28 mouse cellular contexts compared by ENCODE assay signal in the genomic region with DNA sequence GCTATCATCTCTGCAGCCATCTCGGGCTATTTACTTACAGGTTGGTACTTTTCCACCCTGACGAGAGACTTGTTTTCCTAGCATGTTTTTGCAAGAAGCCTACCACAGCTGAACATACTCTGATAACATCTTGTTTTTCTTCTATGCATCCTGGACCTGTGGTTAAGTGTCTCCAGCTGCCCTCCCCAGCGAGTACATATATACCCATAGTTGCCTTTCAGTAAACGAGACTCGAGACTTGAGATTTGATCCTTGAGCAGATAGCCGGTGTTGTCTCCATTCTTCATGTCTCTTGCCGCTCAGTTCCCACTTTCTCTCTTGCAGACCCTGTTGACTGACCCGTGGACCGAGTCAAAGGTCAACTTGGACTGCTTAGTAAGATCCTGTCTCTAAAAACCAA. TPM values are rescaled to one million over a fixed set of nuclear protein-coding genes. Genes with fewer than 3 reads are reported as not detected.
"Had no signal": no experiment of that assay in that cellular context is flagged by ENCODE, and none has a peak within 500 bp of the region (broad histone marks: within the 10 kb centered on the region; RNA-seq: fewer than 3 reads in every experiment).

No protein-coding gene starts in this region.

- DNase-seq: kidney, adult 2 months; kidney, postnatal 25 days; layer of hippocampus, postnatal 36 days; liver, embryonic 13.5 days; lung, adult 2 months; lung, postnatal 14 days; lung, postnatal 4 days; retina, postnatal 1 day; right cerebral cortex, postnatal 25 days; spleen, adult 18-20 months; thymus, adult 18-20 months; thymus, postnatal 36 days had no signal

- H3K4me1 ChIP-seq: midbrain, embryonic 12.5 days; midbrain, embryonic 15.5 days; neural tube, embryonic 12.5 days; stomach, embryonic 15.5 days had no signal

- ATAC-seq: intestine, postnatal 0 days; midbrain, embryonic 15.5 days had no signal

- H3K4me3 ChIP-seq: layer of hippocampus, adult 2 months; left cerebral cortex, adult 2 months; liver, embryonic 13.5 days; midbrain, embryonic 12.5 days; midbrain, embryonic 15.5 days; myocyte; neural tube, embryonic 12.5 days; stomach, embryonic 15.5 days had no signal

- H3K27ac ChIP-seq: kidney, postnatal 0 days; layer of hippocampus, adult 2 months; left cerebral cortex, adult 2 months; liver, embryonic 13.5 days; midbrain, embryonic 12.5 days; midbrain, embryonic 15.5 days; neural tube, embryonic 12.5 days; stomach, embryonic 15.5 days had no signal

- H3K27me3 ChIP-seq: midbrain, embryonic 15.5 days; neural tube, embryonic 12.5 days; stomach, embryonic 15.5 days had no signal

- H3K9me3 ChIP-seq: liver, embryonic 13.5 days; midbrain, embryonic 12.5 days; midbrain, embryonic 15.5 days; neural tube, embryonic 12.5 days; stomach, embryonic 15.5 days had no signal

- H3K36me3 ChIP-seq: liver, embryonic 13.5 days; midbrain, embryonic 12.5 days; midbrain, embryonic 15.5 days; neural tube, embryonic 12.5 days; stomach, embryonic 15.5 days had no signal

RNA-seq across cellular contexts. Expression of a gene that starts 42.4 kb away (rescaled TPM):
- total RNA-seq: layer of hippocampus, adult 2 months; layer of hippocampus, postnatal 10 days; layer of hippocampus, postnatal 36 days; left cerebral cortex, postnatal 10 days; megakaryocyte progenitor cell, adult 5-6 weeks; megakaryocyte-erythroid progenitor cell, adult 5-6 weeks; neutrophil, adult 5-6 weeks had no signal
- polyA plus RNA-seq: kidney, postnatal 0 days; large intestine, adult 2 months; limb, embryonic 14.5 days; lung, adult 2 months; midbrain, embryonic 12.5 days; myocyte had no signal
